Mouse (Mus musculus): Measurements from ENCODE around the gene Rgs3. TPM values are rescaled to one million over a fixed set of nuclear protein-coding genes. Genes with fewer than 3 reads are reported as not detected.

The Rgs3 gene
- polyA plus RNA-seq, 2 experiments from 2014 or later, result 45.2 to 51.1 TPM

Other genes with a start within 250 kb of the Rgs3 start
- 10 to 100 TPM; 36.9 to 38.3 TPM for gene Fkbp15, start 199.3 kb upstream of the Rgs3 start, polyA plus RNA-seq (2017; shearing (Covaris generic))
- gene Slc31a1, start 199.1 kb upstream of the Rgs3 start, polyA plus RNA-seq (2017; shearing (Covaris generic)), result 10 to 100 TPM in 1 of 2 experiments, 1 to 10 TPM in 1; 9.7 to 11.0 TPM
- 10 to 100 TPM; 66.2 to 78.3 TPM for gene Cdc26, start 151.2 kb upstream of the Rgs3 start, polyA plus RNA-seq (2017; shearing (Covaris generic))
- 10 to 100 TPM; 16.4 to 17.5 TPM for gene Prpf4, start 151.1 kb upstream of the Rgs3 start, polyA plus RNA-seq (2017; shearing (Covaris generic))
- gene Rnf183, start 124.6 kb upstream of the Rgs3 start, polyA plus RNA-seq (2017; shearing (Covaris generic)), result under 1 TPM in 1 of 2 experiments, not detected in 1; 0.44 TPM
- under 1 TPM in 1 of 2 experiments, not detected in 1; 0.33 TPM for gene Wdr31, start 89.0 kb upstream of the Rgs3 start, polyA plus RNA-seq (2017; shearing (Covaris generic))
- gene Bspry, start 79.8 kb upstream of the Rgs3 start, polyA plus RNA-seq (2017; shearing (Covaris generic)), result 1 to 10 TPM; 1.0 to 2.1 TPM
- 1 to 10 TPM; 1.1 to 2.4 TPM for gene Hdhd3, start 56.4 kb upstream of the Rgs3 start, polyA plus RNA-seq (2017; shearing (Covaris generic))
- 10 to 100 TPM; 68.8 to 82.3 TPM for gene Alad, start 39.9 kb upstream of the Rgs3 start, polyA plus RNA-seq (2017; shearing (Covaris generic))
- gene Pole3, start 34.8 kb upstream of the Rgs3 start, polyA plus RNA-seq (2017; shearing (Covaris generic)), result 10 to 100 TPM; 31.6 to 33.3 TPM
- gene 4933430I17Rik, start 34.5 kb upstream of the Rgs3 start, polyA plus RNA-seq (2017; shearing (Covaris generic)), result under 1 TPM; 0.25 to 0.62 TPM